Mouse (Mus musculus): ENCODE measurements around the gene Bst1.

Bst1 gene

DNA sequence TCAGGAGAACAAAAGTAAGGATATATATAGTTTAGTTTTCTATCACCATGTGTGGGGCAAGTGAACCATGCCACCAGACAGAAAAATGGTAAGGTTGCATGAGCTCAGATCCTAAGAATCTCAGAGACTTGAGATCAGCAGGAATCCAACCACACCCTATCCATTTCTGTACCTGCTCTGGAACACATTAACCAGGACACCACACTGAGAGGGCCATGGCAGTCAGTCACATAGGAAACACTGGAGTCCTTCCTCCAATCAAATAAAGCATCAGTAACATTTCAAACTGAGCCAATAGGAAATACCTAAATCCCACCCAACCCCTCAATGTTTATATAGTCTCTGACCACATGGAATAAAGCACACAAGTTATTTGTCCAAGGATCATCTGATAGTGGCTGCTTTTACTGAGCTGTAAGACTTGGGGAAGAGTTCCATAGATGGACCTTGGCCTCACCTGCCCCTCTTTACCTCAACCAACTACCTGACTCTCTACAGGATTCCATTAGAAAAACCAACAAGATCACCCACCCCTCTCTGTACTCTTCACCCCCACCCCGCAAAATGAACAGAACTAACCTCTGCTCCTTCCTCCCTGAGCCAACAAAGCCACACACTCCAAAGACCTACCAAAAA lies 8.1 kb upstream of the Bst1 start:
- DNase-seq (ENCODE audit: low spot score in 2 of 2), result no peak

DNA sequence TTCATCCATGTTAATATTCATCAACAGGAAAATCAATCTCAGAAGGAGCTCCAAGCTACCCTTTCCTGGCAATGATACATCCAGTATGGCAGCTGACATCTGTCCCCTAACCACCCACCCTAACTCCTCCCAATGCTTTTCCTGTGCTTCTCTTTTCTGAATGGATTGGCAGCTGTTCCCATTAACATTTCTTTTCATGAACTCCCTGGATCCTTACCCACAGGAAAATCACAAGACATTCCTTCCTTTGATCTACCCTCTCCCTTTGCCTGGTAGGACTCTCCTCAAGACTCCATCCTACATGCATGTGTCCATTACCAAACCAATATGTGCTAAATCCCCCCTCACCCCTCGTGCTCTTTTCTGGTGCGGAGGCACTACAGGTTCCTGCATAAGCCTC lies 4.1 kb upstream of the Bst1 start:
- no peak for DNase-seq (ENCODE audit: low spot score in 2 of 2)

DNA sequence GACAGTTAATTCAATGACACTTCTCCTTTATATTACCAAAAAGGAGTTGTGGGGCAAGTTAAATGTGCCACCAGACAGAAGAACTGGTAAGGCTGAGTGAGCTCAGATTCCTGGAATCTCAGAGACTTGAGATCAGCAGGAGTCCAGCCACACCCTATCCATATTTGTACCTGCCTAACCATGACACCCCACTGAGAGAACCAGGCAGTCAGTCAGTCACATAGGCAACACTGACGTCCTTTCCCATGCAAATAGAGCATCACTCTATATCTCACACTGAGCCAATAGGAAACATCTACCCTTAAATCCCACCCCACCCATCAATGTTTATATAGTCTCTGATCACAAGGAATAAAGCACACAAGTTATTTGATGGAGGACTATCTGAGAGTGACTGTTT lies 2.9 kb upstream of the Bst1 start:
- DNase-seq (ENCODE audit: low spot score in 2 of 2), result no peak

GRCm38 (mm10) chr5:43820785-43821184 lies 2.1 kb downstream of the Bst1 start:
- DNase-seq (ENCODE audit: low spot score in 2 of 2), result no peak

GRCm38 (mm10) chr5:43821538-43821937 lies 2.9 kb downstream of the Bst1 start, which contains the start of gene Fbxl5:
Fbxl5 (minus strand) TSS chr5:43821638.
- DNase-seq (ENCODE audit: low spot score in 2 of 2), result no peak

DNA sequence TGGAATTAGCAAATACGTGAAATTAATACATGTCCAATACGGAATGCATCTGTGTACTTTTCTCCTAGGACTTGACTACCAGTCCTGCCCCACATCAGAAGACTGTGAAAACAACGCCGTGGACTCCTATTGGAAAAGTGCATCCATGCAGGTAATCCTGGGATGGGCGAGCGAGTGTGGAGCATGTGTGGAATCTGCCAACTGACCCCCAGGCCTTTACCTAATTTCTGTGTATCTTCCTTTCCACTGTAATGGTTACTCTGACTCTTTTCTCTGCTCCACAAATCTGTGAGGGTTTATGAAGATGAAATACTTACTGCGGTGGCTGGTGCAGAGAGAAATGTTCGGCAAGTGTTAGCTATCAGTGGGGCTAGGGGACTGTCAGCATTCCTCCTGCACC lies 3.5 kb downstream of the Bst1 start:
- no peak for DNase-seq (ENCODE audit: low spot score in 2 of 2)

- no peak for DNase-seq (ENCODE audit: low spot score in 2 of 2)
Measured at GRCm38 (mm10) chr5:43822824-43823223, 4.1 kb downstream of the Bst1 start.

GRCm38 (mm10) chr5:43824580-43824979 lies 5.9 kb downstream of the Bst1 start:
- DNase-seq (ENCODE audit: low spot score in 2 of 2), result no peak

- no peak for DNase-seq (ENCODE audit: low spot score in 2 of 2)
Measured at GRCm38 (mm10) chr5:43826883-43827282, 8.2 kb downstream of the Bst1 start.

DNA sequence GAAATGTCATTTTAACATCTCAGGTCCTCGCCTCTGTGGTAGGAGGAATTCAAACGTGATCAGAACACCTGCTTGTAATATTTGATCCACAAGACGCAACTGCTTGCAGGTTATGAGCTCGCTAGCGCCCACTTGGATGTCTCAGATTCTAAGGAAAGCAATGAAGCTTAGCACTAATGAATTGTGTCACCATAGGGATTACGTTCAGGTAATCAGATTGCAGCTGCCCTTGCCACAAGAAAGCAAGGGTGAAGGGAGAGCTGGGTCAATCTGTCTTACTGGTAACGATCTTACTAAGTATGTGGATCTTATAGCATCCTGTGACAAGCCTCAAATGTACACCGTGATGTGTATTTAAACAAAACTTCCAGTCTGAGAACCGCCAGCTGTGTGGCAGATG lies 8.7 kb downstream of the Bst1 start:
- DNase-seq (ENCODE audit: low spot score in 2 of 2), result no peak

DNA sequence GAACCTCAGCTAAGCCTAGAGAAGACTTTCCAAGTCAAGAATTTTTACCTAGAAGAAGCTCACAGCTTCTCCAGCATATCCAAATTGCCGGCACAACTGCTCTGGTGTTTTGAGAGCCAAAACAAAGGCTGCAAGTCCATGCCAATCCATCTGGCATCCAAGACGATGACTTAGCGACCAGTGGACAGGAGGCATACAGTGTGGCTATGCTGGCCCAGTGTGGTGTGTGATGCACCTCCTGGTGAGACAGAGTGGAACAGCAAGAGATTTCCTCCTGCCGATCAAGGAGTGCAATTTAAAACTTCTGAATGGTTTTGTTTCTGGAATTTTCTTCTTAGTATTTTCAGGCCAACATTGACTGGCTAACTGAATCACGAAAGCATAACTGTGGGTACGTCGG lies 17.9 kb downstream of the Bst1 start:
- DNase-seq (ENCODE audit: low spot score in 2 of 2), result no peak

DNA sequence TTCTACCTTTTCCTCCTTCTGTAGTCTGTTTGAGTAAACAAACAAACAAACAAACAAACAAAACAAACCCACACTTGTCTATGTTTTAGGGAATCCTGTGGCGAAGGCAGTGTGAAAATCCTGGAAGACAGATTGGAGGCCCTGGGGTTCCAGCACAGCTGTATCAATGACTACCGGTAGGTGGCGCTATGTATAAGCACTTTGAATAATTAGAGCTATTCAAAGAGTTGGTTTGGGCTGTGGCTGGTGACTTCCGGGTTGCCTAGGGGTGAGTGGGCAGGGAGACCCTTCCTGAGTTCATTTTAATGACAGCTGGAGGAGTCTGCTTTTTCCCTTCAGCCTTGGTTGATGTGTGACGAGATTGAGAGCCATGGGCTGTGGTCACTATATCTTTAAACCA lies 18.7 kb downstream of the Bst1 start:
- no peak for DNase-seq (ENCODE audit: low spot score in 2 of 2)

GRCm38 (mm10) chr5:43841144-43842010 lies 22.7 kb downstream of the Bst1 start:
- peak in 1 of 2 experiments; percentile 25 for DNase-seq (ENCODE audit: low spot score in 2 of 2)

- no peak for DNase-seq (ENCODE audit: low spot score in 2 of 2)
Measured at GRCm38 (mm10) chr5:43842011-43842285, 23.3 kb downstream of the Bst1 start.

DNA sequence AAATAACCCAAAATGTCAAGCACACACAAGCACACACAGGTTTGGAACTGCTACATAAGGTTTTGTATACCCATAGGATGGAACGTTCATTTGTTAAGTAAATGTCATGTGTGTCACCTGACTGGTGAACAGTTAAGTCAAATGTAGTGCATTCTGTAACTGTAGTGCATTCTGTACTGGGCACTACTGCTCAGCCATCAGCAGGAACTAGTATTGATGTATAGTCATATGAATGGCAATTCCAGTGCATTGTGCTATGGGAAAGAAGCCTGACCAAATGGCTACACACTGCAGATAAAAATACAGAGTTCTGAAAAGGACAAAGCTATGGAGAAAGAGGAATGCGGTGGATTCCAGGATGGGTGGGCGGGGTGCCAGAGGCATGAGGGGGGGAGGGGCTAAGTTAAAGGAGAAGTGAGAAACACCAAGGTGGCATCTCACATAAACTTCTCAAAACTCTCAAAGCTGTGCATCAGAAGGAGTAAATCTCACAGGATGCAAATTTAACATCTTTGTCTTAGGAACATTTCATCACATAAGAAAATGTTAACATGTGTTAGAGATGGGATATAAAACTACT lies 24.0 kb downstream of the Bst1 start:
- DNase-seq (ENCODE audit: low spot score in 2 of 2), result no peak

- no peak for DNase-seq (ENCODE audit: low spot score in 2 of 2)
Measured at GRCm38 (mm10) chr5:43845083-43845482, 26.4 kb downstream of the Bst1 start.

- no peak for DNase-seq (ENCODE audit: low spot score in 2 of 2)
Measured at GRCm38 (mm10) chr5:43845646-43846045, 27.0 kb downstream of the Bst1 start.

- no peak for DNase-seq (ENCODE audit: low spot score in 2 of 2)
Measured at GRCm38 (mm10) chr5:43846227-43846626, 27.5 kb downstream of the Bst1 start.

DNA sequence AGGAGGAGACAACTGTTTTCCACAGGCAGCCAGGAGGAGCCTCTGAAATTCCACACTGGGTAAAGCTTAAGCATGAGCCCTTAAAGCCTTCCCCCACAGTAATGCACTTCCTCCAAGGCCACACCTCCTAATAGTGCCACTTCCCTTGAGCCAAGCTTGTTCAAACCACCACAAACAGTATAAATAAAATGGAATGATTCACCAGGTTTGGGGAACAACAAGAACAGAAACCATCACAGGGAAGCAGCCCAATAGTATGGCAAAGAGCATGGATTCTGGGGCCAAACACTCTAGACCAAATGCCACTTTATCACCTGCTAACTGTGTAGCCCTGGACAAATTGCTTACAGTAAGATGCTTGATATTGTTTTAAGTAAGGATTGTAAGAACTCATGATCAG lies 28.9 kb downstream of the Bst1 start:
- no peak for DNase-seq (ENCODE audit: low spot score in 2 of 2)

DNA sequence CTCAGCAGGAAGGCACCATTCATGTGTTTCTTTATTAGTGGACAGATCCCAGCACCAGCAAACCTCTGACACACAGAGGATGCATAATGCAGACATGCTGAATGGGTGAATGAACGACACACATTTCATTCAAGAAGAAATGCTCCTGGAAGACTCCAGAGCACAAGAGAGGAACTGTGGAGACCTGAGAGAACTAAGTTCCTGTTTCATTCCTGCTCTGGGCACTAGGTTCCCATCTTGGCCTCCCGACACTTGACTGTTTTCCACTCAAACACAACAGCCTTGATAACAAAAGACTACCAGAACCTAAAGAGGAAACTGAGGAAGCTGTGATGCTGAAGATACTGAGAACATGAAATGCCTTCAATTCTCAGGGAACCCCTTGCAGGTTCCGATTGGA lies 29.6 kb downstream of the Bst1 start:
- DNase-seq (ENCODE audit: low spot score in 2 of 2), result no peak

DNA sequence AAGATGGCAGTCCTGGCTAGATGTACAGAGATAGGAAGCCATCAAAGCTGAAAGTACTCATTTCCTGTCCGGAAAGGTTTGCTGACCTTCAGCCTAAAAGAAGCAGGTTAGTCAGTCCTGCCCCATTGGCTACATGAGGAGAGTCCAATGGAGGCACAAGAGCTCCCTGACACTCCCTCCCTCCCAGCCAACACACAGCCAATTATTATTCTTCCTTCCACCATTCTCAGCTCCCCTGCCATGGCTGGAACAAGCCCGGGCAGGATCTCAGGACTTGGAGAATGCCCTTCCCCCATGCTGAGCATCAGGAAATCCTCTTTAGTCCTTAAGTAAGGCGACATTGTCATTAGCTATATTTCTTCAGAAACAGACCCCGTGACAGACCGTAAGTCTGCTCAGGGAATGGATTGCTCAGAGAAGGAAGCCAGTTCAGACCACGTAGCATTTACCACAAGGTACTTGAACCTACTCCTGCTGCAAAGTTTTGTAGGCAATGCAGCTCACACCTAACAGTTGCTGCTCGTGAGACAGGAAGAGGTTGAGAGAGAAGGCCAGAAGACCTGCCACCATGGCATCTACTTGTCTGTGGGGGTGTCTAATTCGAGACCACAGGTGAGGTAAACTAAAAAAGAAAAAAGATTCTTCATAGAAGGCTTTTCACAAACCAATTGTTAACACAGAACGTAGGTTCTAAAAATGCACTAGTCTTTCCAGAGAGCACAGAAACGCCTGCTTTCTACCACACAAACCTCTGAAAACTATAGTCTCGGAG lies 34.6 kb downstream of the Bst1 start:
- DNase-seq (ENCODE audit: low spot score in 2 of 2), result no peak

DNA sequence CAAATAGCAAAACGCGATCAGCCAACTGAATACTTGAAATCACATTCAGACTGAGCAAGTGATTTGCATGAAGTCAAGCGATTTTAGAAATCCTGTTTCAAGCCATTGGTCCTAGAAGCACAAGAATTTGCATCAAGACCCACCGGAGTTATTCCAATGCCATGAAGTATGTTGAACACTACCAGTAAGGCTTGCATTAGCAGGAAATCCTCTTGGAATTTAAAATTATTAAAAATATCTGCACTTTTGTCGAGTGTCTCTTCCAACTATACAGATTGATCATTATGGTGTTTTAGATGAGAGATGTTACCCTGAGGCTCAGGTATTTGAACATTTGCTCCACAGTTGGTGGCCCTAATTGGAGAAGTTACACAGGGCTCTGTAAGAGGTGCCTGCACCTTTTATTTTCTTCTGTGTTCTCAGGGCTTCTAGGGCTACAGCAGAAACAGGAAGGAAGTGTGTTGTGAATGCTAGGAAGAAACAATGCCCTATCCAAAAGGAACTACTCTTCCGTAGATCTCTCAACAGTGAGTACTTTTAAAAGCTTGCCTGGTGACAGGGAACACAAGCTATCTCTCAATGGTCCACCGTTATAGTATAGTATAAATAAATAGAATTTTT lies 35.3 kb downstream of the Bst1 start:
- no peak for DNase-seq (ENCODE audit: low spot score in 2 of 2)

Measured in frontal cortex, postnatal 10 days (tissue).